Mouse (Mus musculus) hindbrain, embryonic 15.5 days (tissue): Measurements from ENCODE around the gene Dcx. TPM values are rescaled to one million over a fixed set of nuclear protein-coding genes. Genes with fewer than 3 reads are reported as not detected.

Source experiments
- ATAC-seq: fragments of 200-750 bp; cut with Nextera tagmentation; 2 replicates; pipeline ENCODE4 v1.8.0; 2017; ENCODE audit warnings: low read depth, moderate number of reproducible peaks, moderate TSS enrichment; ENCODE audit not compliant: low FRiP score
- H3K27ac ChIP-seq: fragments of 300-500 bp; sonication (generic); replicated peaks from 2 replicates; pipeline ENCODE4 v1.5.1; 2015; ENCODE audit warnings: mild to moderate bottlenecking, inconsistent platforms
- H3K27me3 ChIP-seq: fragments of 300-500 bp; sonication (generic); 2 replicates; pipeline ENCODE4 v1.6.1; 2015; ENCODE audit warnings: control low read depth, inconsistent platforms
- H3K36me3 ChIP-seq: fragments of 300-500 bp; sonication (generic); 2 replicates; pipeline ENCODE4 v1.6.1; 2015; ENCODE audit warnings: control low read depth, inconsistent platforms
- H3K4me1 ChIP-seq: fragments of 300-500 bp; sonication (generic); replicated peaks from 2 replicates; pipeline ENCODE4 v1.6.1; 2015; ENCODE audit warnings: control low read depth, inconsistent platforms
- H3K4me2 ChIP-seq: fragments of 300-500 bp; sonication (generic); 2 replicates; pipeline ENCODE4 v1.6.1; 2015; ENCODE audit warnings: moderate library complexity, mild to moderate bottlenecking, inconsistent platforms
- H3K4me3 ChIP-seq: fragments of 300-500 bp; sonication (generic); 2 replicates; pipeline ENCODE4 v1.5.1; 2015; ENCODE audit warnings: mild to moderate bottlenecking, inconsistent platforms
- H3K9ac ChIP-seq: fragments of 300-500 bp; sonication (generic); 2 replicates; pipeline ENCODE4 v1.6.1; 2015; ENCODE audit warnings: inconsistent platforms
- H3K9me3 ChIP-seq: fragments of 300-500 bp; sonication (generic); 2 replicates; pipeline ENCODE4 v1.6.1; 2016; ENCODE audit warnings: control low read depth, inconsistent platforms
- WGBS: fragments of 180-500 bp; shearing (Covaris S2); methylation state at CpG from one replicate; pipeline ENCODE4 v1.1.7; 2015; 5-methylcytosine and 5-hydroxymethylcytosine counted together
- polyA plus RNA-seq: library from polyadenylated mRNA; unstranded; fragments of >200 nt; fragmentation: Nextera tagmentation; extraction: Ambion mirVana; gene quantifications from 2 replicates; pipeline ENCODE4 v1.2.1, GENCODE M21; 2015

Dcx gene
- polyA plus RNA-seq, 1 experiment from 2014 or later = 274 TPM

DNA sequence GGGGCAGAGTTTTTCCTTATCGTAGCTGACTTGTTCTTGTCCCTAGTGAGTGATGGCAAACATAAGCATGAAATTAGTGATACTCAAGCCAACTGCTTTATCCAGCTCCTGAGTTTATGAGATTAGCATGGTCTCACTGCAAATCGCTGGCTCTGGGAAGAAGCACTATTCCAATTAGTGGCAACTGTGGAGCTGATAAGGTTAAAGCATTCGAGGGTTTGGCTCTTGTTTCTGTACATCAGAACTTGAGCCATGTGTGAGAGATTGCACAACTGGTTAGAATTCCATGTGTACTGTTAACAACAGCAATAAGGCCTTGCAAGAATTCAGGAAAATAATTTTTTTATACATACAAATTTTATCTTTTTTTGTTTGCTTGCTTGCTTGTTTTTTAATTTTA is 39.9 kb downstream of the Dcx start:
- H3K9me3 ChIP-seq = no peaks in the 10 kb centered on the region
- H3K4me3 ChIP-seq = no peak overlapping the region
- H3K36me3 ChIP-seq = no peaks in the 10 kb centered on the region
- no peak overlapping the region for H3K4me2 ChIP-seq
- H3K27ac ChIP-seq = no peak overlapping the region
- WGBS = 57% methylated on average over 3 of the region's 3 CpGs
- no peaks in the 10 kb centered on the region for H3K27me3 ChIP-seq
- no peak for ATAC-seq
- 0 out of 2 replicates have a peak, but pooled peaks cover 8% of the 10 kb centered on the region for H3K4me1 ChIP-seq
- H3K9ac ChIP-seq = no peak overlapping the region

DNA sequence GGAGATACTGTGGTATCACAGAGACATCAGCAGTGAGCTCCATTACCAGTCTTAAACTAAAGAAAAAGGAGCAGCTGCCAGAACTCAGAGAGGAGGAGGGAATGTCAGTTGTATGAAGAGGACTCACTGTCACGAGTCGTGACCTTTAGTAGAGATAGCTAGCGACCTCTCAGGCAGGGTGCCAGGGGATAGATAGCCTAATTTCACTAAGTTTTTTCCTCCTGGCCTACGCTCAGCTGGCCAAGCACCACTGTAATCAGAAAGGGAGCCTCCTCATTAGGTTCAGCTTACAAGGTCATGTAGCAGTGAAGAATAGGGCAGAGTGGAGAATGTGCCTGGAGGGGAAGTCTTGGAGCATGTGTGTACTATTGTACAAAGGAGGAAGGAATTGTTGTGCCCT is 47.3 kb downstream of the Dcx start:
- Histone ChIP-seq H3K4me2 (no peak overlapping the region), H3K27ac (no peak overlapping the region), H3K4me3 (no peak overlapping the region), H3K9me3 (no peaks in the 10 kb centered on the region), H3K27me3 (no peaks in the 10 kb centered on the region), H3K36me3 (no peaks in the 10 kb centered on the region), H3K9ac (no peak overlapping the region), H3K4me1 (0 out of 2 replicates have a peak, but pooled peaks cover 5% of the 10 kb centered on the region)
- 49% methylated on average over 4 of the region's 4 CpGs for WGBS
- no peak for ATAC-seq

DNA sequence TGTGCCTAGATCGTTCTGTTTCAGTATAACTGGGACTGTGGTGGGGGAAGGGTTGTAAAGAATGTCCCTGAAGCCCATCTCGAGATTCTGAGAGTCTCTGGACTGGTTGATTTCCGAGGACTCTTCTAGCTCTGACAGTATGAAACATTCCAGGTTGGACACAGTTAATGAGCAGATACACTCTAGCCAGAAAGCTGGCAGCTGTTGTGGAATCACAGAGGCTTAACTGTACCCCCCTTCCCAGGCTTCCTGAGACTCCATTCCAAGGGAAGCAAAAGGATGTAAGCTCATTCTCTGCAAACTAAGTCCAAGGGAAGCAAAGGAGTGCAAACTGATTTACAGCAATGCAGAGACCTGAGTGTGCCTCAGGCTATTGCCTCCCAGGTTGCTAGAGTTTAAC is 48.2 kb downstream of the Dcx start:
- 25% methylated on average over 3 of the region's 3 CpGs for WGBS
- 0 out of 2 replicates have a peak, but pooled peaks cover 5% of the 10 kb centered on the region for H3K4me1 ChIP-seq
- no peak overlapping the region for H3K4me2 ChIP-seq
- H3K36me3 ChIP-seq = no peaks in the 10 kb centered on the region
- H3K27me3 ChIP-seq = no peaks in the 10 kb centered on the region
- no peak overlapping the region for H3K9ac ChIP-seq
- ATAC-seq = peak; percentile 21; the same call in 1 of the 2 replicates
- H3K27ac ChIP-seq = no peak overlapping the region
- no peak overlapping the region for H3K4me3 ChIP-seq
- H3K9me3 ChIP-seq = no peaks in the 10 kb centered on the region

GRCm38 (mm10) chrX:143884299-143884698 is 48.8 kb downstream of the Dcx start:
- Histone ChIP-seq H3K4me3 (no peak overlapping the region), H3K4me1 (0 out of 2 replicates have a peak, but pooled peaks cover 5% of the 10 kb centered on the region), H3K36me3 (no peaks in the 10 kb centered on the region), H3K27ac (no peak overlapping the region), H3K27me3 (no peaks in the 10 kb centered on the region), H3K4me2 (no peak overlapping the region), H3K9me3 (no peaks in the 10 kb centered on the region), H3K9ac (no peak overlapping the region)
- ATAC-seq = no peak
- 69% methylated on average over 6 of the region's 6 CpGs for WGBS

DNA sequence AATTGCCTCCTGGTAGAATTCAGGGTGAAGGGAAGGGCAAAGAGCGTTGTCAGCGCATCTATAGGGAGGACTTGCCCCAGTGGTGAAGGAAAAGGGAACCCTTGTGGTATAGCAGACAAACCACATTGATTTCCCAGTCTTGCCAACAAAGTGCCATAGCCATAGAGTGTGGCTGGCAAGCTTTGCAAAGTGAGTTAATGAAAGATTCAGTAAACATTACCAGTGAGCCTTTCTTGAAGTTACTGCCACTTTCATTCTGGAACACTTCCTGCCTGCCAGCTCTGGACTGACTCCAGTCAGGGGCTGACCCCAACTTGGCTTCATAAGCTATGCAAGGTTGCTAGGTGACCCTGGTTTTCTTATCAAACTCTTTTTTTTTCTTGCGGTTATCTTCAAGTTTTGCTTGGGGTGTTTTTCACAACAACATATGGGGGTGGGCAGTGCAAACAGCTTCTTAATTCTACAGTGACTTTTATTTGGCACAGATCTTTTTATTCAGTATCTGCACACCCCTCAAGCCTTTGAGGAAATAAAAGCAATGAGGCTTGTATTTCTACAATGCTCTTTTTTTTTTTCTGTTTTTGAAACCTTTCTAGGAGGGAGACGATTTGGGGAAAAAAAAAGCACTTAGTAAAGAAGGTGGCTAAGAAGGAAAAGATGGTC is 51.2 kb downstream of the Dcx start:
- Histone ChIP-seq H3K27me3 (no peaks in the 10 kb centered on the region), H3K36me3 (no peaks in the 10 kb centered on the region), H3K9me3 (no peaks in the 10 kb centered on the region), H3K9ac (no peak overlapping the region), H3K4me3 (no peak overlapping the region), H3K27ac (no peak overlapping the region), H3K4me1 (0 out of 2 replicates have a peak, but pooled peaks cover 5% of the 10 kb centered on the region), H3K4me2 (no peak overlapping the region)
- ATAC-seq = peak; percentile 75
- WGBS = 52% methylated on average over 4 of the region's 4 CpGs

DNA sequence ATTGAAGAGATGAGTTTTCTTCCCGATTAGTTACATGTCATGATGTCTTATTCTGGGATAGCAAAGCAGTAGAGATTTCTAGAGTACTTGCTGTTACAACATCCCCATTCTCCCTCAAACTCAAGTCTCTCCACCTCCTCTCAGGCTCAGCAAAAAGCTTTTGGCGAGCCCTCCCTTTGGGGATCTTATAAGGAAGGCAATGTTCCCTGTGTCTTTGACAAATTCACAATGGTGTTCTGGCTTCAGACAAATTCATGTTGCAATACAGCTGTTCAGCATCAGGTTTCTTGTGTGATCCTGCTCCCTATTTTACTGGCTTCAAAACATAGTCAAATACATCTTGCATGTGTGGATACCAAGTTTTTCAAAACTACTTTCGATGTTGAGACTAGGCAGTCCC is 53.5 kb downstream of the Dcx start:
- Histone ChIP-seq H3K9me3 (no peaks in the 10 kb centered on the region), H3K27me3 (no peaks in the 10 kb centered on the region), H3K36me3 (0 out of 2 replicates have a peak, but pooled peaks cover 4% of the 10 kb centered on the region), H3K27ac (no peak overlapping the region), H3K4me3 (no peak overlapping the region), H3K9ac (no peak overlapping the region), H3K4me2 (no peak overlapping the region), H3K4me1 (0 out of 2 replicates have a peak, but pooled peaks cover under 1% of the 10 kb centered on the region)
- 90% methylated on average over 3 of the region's 3 CpGs for WGBS
- ATAC-seq = no peak

DNA sequence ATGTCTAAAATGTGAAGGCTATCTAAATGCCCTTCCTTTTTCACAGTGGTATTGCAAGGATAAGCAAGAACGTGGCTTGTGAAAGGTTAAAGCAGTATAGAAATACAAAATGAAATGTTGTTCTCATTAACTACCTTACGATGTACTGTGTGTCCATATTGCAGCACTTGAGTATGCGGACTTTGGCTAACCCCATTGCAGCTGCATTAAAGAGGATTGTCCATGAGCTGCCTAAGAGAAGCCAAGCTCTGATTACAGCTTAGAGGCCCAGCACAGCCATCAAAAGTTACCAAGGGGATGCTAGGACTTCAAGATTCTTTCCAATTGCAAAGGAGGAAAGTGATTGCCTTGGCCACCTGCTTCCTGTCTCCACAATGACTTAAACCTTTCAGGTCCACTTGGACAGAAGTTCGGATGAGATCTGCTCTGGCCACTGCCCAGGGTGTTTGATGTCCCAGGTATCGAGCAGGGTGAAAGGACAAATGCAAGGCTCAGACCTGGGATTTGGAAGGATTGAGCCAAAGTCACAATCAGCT is 65.9 kb downstream of the Dcx start:
- 87% methylated on average over 5 of the region's 5 CpGs for WGBS
- no peaks in the 10 kb centered on the region for H3K4me1 ChIP-seq

DNA sequence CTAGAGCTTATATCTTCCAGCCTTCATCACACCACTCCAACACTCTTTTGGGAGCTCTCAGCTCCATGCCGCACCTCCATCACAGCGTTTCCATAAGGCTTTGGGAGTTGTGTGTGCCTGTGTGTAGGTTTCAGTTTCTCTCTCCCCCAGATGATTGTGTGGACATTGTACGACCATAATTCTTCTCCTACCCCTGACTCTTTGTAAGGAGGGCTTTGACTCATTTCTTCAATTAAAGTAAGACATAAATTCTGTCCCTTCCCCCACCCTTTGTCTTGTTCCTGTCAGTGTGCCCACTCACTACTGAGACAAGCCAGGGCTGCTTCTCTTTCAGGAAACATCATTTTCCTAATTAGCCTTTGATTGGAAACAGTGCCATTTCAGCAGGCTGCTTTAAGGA is 81.8 kb downstream of the Dcx start:
- Histone ChIP-seq H3K4me1 (no peaks in the 10 kb centered on the region), H3K4me2 (no peak overlapping the region), H3K27ac (no peak overlapping the region), H3K4me3 (no peak overlapping the region), H3K36me3 (no peaks in the 10 kb centered on the region), H3K9ac (no peak overlapping the region), H3K9me3 (no peaks in the 10 kb centered on the region), H3K27me3 (no peaks in the 10 kb centered on the region)
- WGBS = 80% methylated on average over 3 of the region's 3 CpGs
- no peak for ATAC-seq

More for the DNA sequence above, 65.9 kb downstream of the Dcx start:
- H3K9ac ChIP-seq = no peak overlapping the region
- no peak for ATAC-seq
- no peaks in the 10 kb centered on the region for H3K27me3 ChIP-seq
- H3K9me3 ChIP-seq = no peaks in the 10 kb centered on the region
- H3K4me2 ChIP-seq = no peak overlapping the region
- no peak overlapping the region for H3K4me3 ChIP-seq
- H3K36me3 ChIP-seq = peaks cover 7% of the 10 kb centered on the region; the same call in 1 of the 2 replicates
- H3K27ac ChIP-seq = no peak overlapping the region

- Histone ChIP-seq H3K4me3 (no peak overlapping the region), H3K4me2 (no peak overlapping the region), H3K9ac (no peak overlapping the region), H3K27me3 (no peaks in the 10 kb centered on the region), H3K4me1 (no peaks in the 10 kb centered on the region), H3K9me3 (no peaks in the 10 kb centered on the region), H3K36me3 (no peaks in the 10 kb centered on the region), H3K27ac (no peak overlapping the region)
- WGBS = 86% methylated on average over 3 of the region's 3 CpGs
- no peak for ATAC-seq
Measured at GRCm38 (mm10) chrX:143849969-143850368, 83.1 kb downstream of the Dcx start.

DNA sequence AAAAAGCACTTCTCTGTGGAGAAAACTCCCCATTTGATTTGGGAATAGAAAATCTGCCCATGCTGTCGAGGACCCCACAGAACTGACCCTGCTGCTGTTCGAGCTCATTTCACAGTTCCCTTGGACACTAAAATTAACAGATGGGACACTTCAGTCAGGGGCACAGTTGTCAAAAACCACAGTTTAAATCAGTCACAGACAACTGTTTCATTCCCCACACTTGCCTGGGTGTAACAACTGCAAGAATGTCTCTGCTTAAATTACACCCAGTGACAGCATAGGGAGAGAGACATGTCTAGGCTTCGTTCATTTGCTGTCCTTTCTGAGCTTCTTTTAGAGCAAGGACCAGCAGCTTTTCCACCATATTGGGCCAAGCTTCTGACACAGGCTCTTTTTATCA is 86.5 kb downstream of the Dcx start:
- no peaks in the 10 kb centered on the region for H3K27me3 ChIP-seq
- H3K36me3 ChIP-seq = no peaks in the 10 kb centered on the region
- no peaks in the 10 kb centered on the region for H3K4me1 ChIP-seq
- no peak overlapping the region for H3K9ac ChIP-seq
- no peaks in the 10 kb centered on the region for H3K9me3 ChIP-seq
- no peak overlapping the region for H3K4me2 ChIP-seq
- 77% methylated on average over 3 of the region's 3 CpGs for WGBS
- no peak for ATAC-seq
- H3K27ac ChIP-seq = no peak overlapping the region
- H3K4me3 ChIP-seq = no peak overlapping the region

DNA sequence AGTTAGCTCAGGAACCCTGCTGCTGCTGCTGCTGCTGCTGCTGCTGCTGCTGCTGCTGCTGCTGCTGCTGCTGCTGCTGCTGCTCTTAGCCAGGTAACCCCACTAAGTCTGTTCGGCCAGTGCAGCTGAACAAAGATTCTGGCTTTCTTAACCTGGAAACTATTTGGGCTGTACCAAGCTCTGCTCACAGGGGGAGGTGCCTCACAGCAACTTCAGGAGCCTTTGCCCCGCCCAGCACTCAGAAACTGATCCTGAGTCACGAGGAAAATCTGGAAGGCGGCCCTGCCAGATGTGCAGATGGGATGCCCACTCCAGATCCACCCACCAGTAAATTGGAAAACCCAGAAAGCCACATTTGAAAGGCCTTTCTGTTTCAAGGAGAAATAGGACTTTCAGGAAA is 105.9 kb downstream of the Dcx start, which contains the start of gene Capn6:
TSS of gene Capn6 (minus strand) at position 203 of the 400 bp plus-strand sequence.
- Histone ChIP-seq H3K27ac (no peak within 1 kb of the TSS), H3K27me3 (0 out of 2 replicates have a peak, but pooled peaks cover 2% of the 10 kb centered on the region), H3K4me1 (no peaks in the 10 kb centered on the region), H3K36me3 (no peaks in the 10 kb centered on the region), H3K4me2 (no peak within 1 kb of the TSS), H3K9me3 (no peaks in the 10 kb centered on the region), H3K9ac (no peak within 1 kb of the TSS), H3K4me3 (no peak within 1 kb of the TSS)
- no peak for ATAC-seq
- WGBS = 66% methylated on average over 4 of the region's 4 CpGs

DNA sequence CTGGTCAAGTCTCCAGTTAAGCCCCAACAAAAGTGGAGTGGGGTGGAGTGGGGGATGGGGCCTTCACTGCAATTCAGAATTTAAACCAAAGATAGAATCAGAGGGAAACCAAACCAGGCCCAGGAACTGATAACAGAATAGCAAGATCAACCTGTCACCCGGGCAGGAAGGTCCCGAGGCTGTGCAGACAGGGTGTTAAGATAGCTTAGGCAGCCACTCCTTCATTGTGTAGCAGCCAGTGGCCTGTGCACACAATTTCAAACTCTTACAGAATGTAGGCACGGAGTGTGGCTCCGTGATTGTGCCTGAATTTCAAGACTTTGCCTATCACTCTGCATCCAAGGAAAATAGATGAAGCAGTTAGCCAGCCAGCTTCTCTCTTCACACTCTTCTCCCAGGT is 106.6 kb downstream of the Dcx start:
- H3K36me3 ChIP-seq = no peaks in the 10 kb centered on the region
- H3K4me1 ChIP-seq = no peaks in the 10 kb centered on the region
- H3K27me3 ChIP-seq = 0 out of 2 replicates have a peak, but pooled peaks cover 2% of the 10 kb centered on the region
- H3K4me2 ChIP-seq = no peak overlapping the region
- H3K9me3 ChIP-seq = no peaks in the 10 kb centered on the region
- ATAC-seq = no peak
- no peak overlapping the region for H3K9ac ChIP-seq
- WGBS = 77% methylated on average over 4 of the region's 4 CpGs
- no peak overlapping the region for H3K4me3 ChIP-seq
- H3K27ac ChIP-seq = no peak overlapping the region
